Mouse (Mus musculus): ENCODE measurements around the gene Cryba4. TPM values are rescaled to one million over a fixed set of nuclear protein-coding genes. Genes with fewer than 3 reads are reported as not detected.

The Cryba4 gene
- polyA plus RNA-seq, 1 experiment from 2014 or later, result 1.9 TPM

DNA sequence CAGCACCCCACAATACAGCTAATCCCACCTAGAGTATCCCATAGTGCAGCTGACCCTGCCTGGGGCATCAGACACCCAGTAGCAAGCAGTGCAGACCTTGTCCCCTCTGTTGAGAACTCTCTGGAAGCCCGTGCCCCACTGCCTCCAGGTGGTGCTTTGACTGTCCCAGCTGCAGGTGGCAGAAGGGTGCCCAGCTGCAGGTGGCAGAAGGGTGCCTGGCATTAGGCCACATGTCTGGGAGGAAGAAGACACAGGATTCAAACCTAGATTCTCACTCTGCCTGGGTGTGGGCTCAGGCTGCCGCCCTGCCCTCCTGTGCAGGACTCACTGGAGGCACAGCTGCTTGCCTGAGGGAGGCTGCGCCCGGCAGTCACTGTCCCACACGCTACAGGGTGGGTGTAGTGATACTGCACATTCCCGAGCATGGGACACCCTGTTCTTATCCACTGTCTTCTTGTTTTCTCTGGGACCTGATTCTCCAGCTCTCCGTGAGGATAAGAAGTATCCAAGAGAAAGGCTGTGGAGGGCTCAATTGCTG, 33.3 kb upstream of the Cryba4 start:
- Histone ChIP-seq H3K4me2 (no peak overlapping the region), H3K9ac (0 out of 2 replicates have a peak overlapping the region, but pooled peaks have one; percentile 29), H3K9me3 (no peaks in the 10 kb centered on the region), H3K27me3 (replicated peaks) (no peaks in the 10 kb centered on the region), H3K4me1 (peaks cover 89% of the 10 kb centered on the region), H3K27ac (replicated peaks) (no peak overlapping the region), H3K36me3 (peaks cover 4% of the 10 kb centered on the region; the same call in 1 of the 2 replicates), H3K4me3 (no peak overlapping the region)
- 84% methylated on average over 7 of the region's 7 CpGs for WGBS
- ATAC-seq (ENCODE audit: extremely low read depth, insufficient number of reproducible peaks, low FRiP score, low TSS enrichment), result no peak

GRCm38 (mm10) chr5:112284203-112284582, 31.9 kb upstream of the Cryba4 start:
- H3K27me3 ChIP-seq (replicated peaks), result no peaks in the 10 kb centered on the region
- peaks cover 4% of the 10 kb centered on the region; the same call in 1 of the 2 replicates for H3K36me3 ChIP-seq
- 0 out of 2 replicates have a peak overlapping the region, but pooled peaks have one; percentile 0 for H3K4me2 ChIP-seq
- no peaks in the 10 kb centered on the region for H3K9me3 ChIP-seq
- H3K9ac ChIP-seq, result peak overlapping the region; percentile 29
- H3K4me1 ChIP-seq, result peaks cover 96% of the 10 kb centered on the region
- ATAC-seq (ENCODE audit: extremely low read depth, insufficient number of reproducible peaks, low FRiP score, low TSS enrichment), result no peak
- H3K27ac ChIP-seq (replicated peaks), result peak overlapping the region; percentile 78
- WGBS, result 59% methylated on average over 7 of the region's 7 CpGs
- H3K4me3 ChIP-seq, result no peak overlapping the region

- Histone ChIP-seq H3K27ac (replicated peaks) (peak overlapping the region; percentile 78), H3K4me1 (peaks cover 97% of the 10 kb centered on the region), H3K36me3 (peaks cover 4% of the 10 kb centered on the region; the same call in 1 of the 2 replicates), H3K4me3 (no peak overlapping the region), H3K9me3 (no peaks in the 10 kb centered on the region), H3K4me2 (peak overlapping the region; percentile 12), H3K9ac (no peak overlapping the region), H3K27me3 (replicated peaks) (no peaks in the 10 kb centered on the region)
- WGBS, result 52% methylated on average over 10 of the region's 10 CpGs
- ATAC-seq (ENCODE audit: extremely low read depth, insufficient number of reproducible peaks, low FRiP score, low TSS enrichment), result 0 out of 2 replicates have a peak, but pooled peaks have one; percentile 10
Measured at GRCm38 (mm10) chr5:112283543-112284202, 31.4 kb upstream of the Cryba4 start.

GRCm38 (mm10) chr5:112282780-112283482, 30.6 kb upstream of the Cryba4 start:
- Histone ChIP-seq H3K27me3 (replicated peaks) (no peaks in the 10 kb centered on the region), H3K4me1 (peaks cover 97% of the 10 kb centered on the region), H3K36me3 (peaks cover 4% of the 10 kb centered on the region; the same call in 1 of the 2 replicates), H3K27ac (replicated peaks) (peak overlapping the region; percentile 78), H3K9ac (peak overlapping the region; percentile 15; the same call in 1 of the 2 replicates), H3K9me3 (no peaks in the 10 kb centered on the region), H3K4me2 (peak overlapping the region; percentile 12; the same call in 1 of the 2 replicates), H3K4me3 (no peak overlapping the region)
- no peak for ATAC-seq (ENCODE audit: extremely low read depth, insufficient number of reproducible peaks, low FRiP score, low TSS enrichment)
- 51% methylated on average over 9 of the region's 9 CpGs for WGBS

DNA sequence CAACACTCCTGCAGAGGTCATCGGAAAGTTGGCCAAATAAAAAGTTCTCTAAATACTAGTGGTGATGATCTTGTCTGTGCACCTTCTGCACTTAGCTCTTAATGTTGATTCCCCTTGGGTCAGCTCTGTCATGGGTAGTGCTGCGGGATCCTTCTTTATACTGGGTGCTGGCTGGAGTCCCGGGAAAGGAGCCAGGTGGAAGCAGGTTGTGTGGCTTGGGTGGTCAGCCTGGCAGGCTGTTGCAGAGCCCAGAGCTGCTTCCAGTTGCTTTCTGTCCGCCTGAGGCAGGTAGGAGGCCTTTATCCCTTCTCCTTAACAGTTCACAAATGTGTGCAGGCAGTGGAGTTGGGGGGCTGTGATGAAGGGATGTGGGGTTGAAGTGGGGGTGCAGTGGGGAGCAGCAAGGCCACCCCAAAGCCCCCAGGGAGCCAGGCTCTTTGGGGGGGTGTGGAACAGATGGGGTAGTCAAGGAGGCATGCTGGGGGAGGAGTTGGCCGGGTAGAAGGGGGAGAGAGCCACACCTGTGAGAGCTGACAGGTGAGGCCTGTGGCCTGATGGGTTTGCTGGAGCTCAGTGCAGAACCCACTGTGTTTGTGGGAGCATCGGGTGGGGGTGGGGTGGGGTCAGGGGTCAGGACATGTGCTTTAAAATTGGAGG, 29.9 kb upstream of the Cryba4 start:
- Histone ChIP-seq H3K27me3 (replicated peaks) (no peaks in the 10 kb centered on the region), H3K4me1 (peaks cover 97% of the 10 kb centered on the region), H3K36me3 (peaks cover 4% of the 10 kb centered on the region; the same call in 1 of the 2 replicates), H3K9ac (peak overlapping the region; percentile 15; the same call in 1 of the 2 replicates), H3K4me2 (0 out of 2 replicates have a peak overlapping the region, but pooled peaks have one; percentile 12), H3K9me3 (no peaks in the 10 kb centered on the region), H3K27ac (replicated peaks) (peak overlapping the region; percentile 78), H3K4me3 (no peak overlapping the region)
- 57% methylated on average over 6 of the region's 6 CpGs for WGBS
- ATAC-seq (ENCODE audit: extremely low read depth, insufficient number of reproducible peaks, low FRiP score, low TSS enrichment), result no peak

GRCm38 (mm10) chr5:112281676-112282075, 29.4 kb upstream of the Cryba4 start:
- H3K4me3 ChIP-seq, result no peak overlapping the region
- H3K9me3 ChIP-seq, result no peaks in the 10 kb centered on the region
- peaks cover 4% of the 10 kb centered on the region; the same call in 1 of the 2 replicates for H3K36me3 ChIP-seq
- no peak overlapping the region for H3K9ac ChIP-seq
- H3K4me1 ChIP-seq, result peaks cover 93% of the 10 kb centered on the region
- WGBS, result 77% methylated on average over 4 of the region's 4 CpGs
- H3K27me3 ChIP-seq (replicated peaks), result no peaks in the 10 kb centered on the region
- peak overlapping the region; percentile 34 for H3K27ac ChIP-seq (replicated peaks)
- H3K4me2 ChIP-seq, result no peak overlapping the region
- ATAC-seq (ENCODE audit: extremely low read depth, insufficient number of reproducible peaks, low FRiP score, low TSS enrichment), result no peak

- Histone ChIP-seq H3K27ac (replicated peaks) (peak overlapping the region; percentile 34), H3K9me3 (no peaks in the 10 kb centered on the region), H3K9ac (peak overlapping the region; percentile 37; the same call in 1 of the 2 replicates), H3K4me3 (no peak overlapping the region), H3K4me1 (peaks cover 88% of the 10 kb centered on the region), H3K27me3 (replicated peaks) (no peaks in the 10 kb centered on the region), H3K4me2 (no peak overlapping the region), H3K36me3 (peaks cover 4% of the 10 kb centered on the region; the same call in 1 of the 2 replicates)
- 65% methylated on average over 15 of the region's 15 CpGs for WGBS
- ATAC-seq (ENCODE audit: extremely low read depth, insufficient number of reproducible peaks, low FRiP score, low TSS enrichment), result no peak
Measured at GRCm38 (mm10) chr5:112280863-112281660, 28.7 kb upstream of the Cryba4 start.

- Histone ChIP-seq H3K4me2 (peak overlapping the region; percentile 80; the same call in 1 of the 2 replicates), H3K27me3 (replicated peaks) (no peaks in the 10 kb centered on the region), H3K9me3 (no peaks in the 10 kb centered on the region), H3K4me1 (peaks cover 86% of the 10 kb centered on the region), H3K9ac (peak overlapping the region; percentile 24; the same call in 1 of the 2 replicates), H3K4me3 (no peak overlapping the region), H3K27ac (replicated peaks) (peak overlapping the region; percentile 34; the same call in 1 of the 2 replicates), H3K36me3 (no peaks in the 10 kb centered on the region)
- WGBS, result 54% methylated on average over 7 of the region's 7 CpGs
- ATAC-seq (ENCODE audit: extremely low read depth, insufficient number of reproducible peaks, low FRiP score, low TSS enrichment), result no peak
Measured at GRCm38 (mm10) chr5:112280151-112280550, 27.8 kb upstream of the Cryba4 start.

DNA sequence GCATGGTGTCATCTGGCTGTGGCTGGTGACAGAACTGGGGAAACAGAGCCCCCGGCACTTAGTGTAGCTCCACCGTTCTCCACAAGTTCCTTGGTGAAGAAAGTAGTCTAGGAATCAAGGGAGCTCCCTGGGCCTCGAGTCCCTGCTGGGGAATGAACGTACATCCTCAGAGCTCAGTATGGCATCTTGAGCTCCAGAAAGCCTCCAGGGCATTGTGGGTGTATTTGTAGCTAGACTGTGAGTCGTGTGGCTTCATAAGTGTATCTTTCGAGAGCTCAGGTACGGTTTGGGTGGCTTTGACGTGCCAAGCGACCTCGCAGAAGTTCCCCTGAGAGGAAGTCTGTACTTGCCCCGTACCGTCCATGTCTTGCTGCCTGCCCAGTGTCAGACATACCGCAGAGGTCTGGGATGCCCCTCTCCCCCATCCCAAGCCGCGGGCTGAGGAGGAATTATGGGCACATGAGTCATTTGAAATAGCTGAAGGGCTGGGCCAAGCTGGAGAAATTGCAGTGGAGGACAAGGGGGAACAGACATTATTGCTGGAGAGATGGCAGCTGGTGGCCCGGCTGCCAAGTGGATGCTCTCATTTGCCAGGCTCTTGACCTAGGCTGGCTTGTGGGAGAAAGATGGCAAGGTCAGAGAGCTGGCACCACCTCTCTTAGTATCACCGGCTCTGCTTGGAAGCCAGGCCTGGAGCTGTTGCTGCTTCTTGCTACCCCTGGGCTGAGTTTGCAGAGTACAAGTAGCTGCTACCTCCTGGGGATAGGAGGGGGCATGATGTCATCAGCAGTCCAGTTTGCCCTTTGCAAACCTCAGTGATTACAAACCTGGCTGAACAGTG, 27.1 kb upstream of the Cryba4 start:
- H3K27ac ChIP-seq (replicated peaks), result peak overlapping the region; percentile 34; the same call in 1 of the 2 replicates
- H3K9me3 ChIP-seq, result no peaks in the 10 kb centered on the region
- H3K4me1 ChIP-seq, result peaks cover 78% of the 10 kb centered on the region
- H3K4me3 ChIP-seq, result no peak overlapping the region
- peak overlapping the region; percentile 28; the same call in 1 of the 2 replicates for H3K9ac ChIP-seq
- no peak for ATAC-seq (ENCODE audit: extremely low read depth, insufficient number of reproducible peaks, low FRiP score, low TSS enrichment)
- no peaks in the 10 kb centered on the region for H3K27me3 ChIP-seq (replicated peaks)
- no peaks in the 10 kb centered on the region for H3K36me3 ChIP-seq
- WGBS, result 78% methylated on average over 17 of the region's 17 CpGs
- peak overlapping the region; percentile 80 for H3K4me2 ChIP-seq

All from heart, embryonic 13.5 days (tissue).